Mouse (Mus musculus) embryonic fibroblast, embryonic 13.5 days (primary cell): ENCODE data around the gene Haus2. TPM values are rescaled to one million over a fixed set of nuclear protein-coding genes. Genes with fewer than 3 reads are reported as not detected.
"Not testable (repeated sequence)": the region's sequence is repeated elsewhere in the genome, so short reads cannot be mapped to it uniquely, and the experiment has no call there.

Source experiments
- H3K27ac ChIP-seq: 2 replicates; pipeline ENCODE4 v1.5.1; 2012; ENCODE audit warnings: low read length, control low read depth, inconsistent platforms; ENCODE audit not compliant: insufficient read depth
- H3K4me1 ChIP-seq: 2 replicates; pipeline ENCODE4 v1.6.1; 2011; ENCODE audit warnings: low read length; ENCODE audit not compliant: control insufficient read depth, insufficient read depth
- H3K4me3 ChIP-seq: 2 replicates; pipeline ENCODE4 v1.5.1; 2011; ENCODE audit warnings: mild to moderate bottlenecking, control low read depth, low read length; ENCODE audit not compliant: insufficient read depth
- CTCF ChIP-seq: IDR thresholded peaks from 2 replicates; pipeline ENCODE4 v1.5.1; 2011; ENCODE audit warnings: mild to moderate bottlenecking, control low read depth, low read length, moderate library complexity, borderline replicate concordance; ENCODE audit not compliant: insufficient read depth
- POLR2A ChIP-seq: IDR thresholded peaks from 2 replicates; pipeline ENCODE4 v1.6.1; 2011; ENCODE audit warnings: low read depth, mild to moderate bottlenecking, control low read depth, low read length, moderate library complexity
- polyA plus RNA-seq: library from polyadenylated mRNA; stranded (reverse); fragments of >200 nt; gene quantifications from 2 replicates; pipeline ENCODE4 v1.2.4, GENCODE M21; 2011; ENCODE audit warnings: low read depth; ENCODE audit not compliant: missing spikeins, insufficient read length

Haus2 gene
- polyA plus RNA-seq = 19.5 and 26.0 TPM in 2 replicates

- H3K4me3 ChIP-seq = peak within 1 kb of the TSS; percentile 78
- peaks cover 3% of the 10 kb centered on the region; the same call in 1 of the 2 replicates for H3K4me1 ChIP-seq
- peak within 1 kb of the TSS; percentile 35; the same call in 1 of the 2 replicates for H3K27ac ChIP-seq
- TF ChIP-seq POLR2A = 0 out of 2 replicates have a peak, but pooled peaks have one; percentile 88
- no peak for TF ChIP-seq CTCF
These were observed at the start of gene Haus2, which contains the start of gene Lrrc57 for GRCm38 (mm10) chr2:120608830-120609723. Gene Haus2, plus strand, starts transcription at chr2:120609383. Gene Lrrc57, minus strand, starts transcription at chr2:120609520.

- no peak overlapping the region for H3K27ac ChIP-seq
- peaks cover 5% of the 10 kb centered on the region; the same call in 1 of the 2 replicates for H3K4me1 ChIP-seq
- H3K4me3 ChIP-seq = no peak overlapping the region
- TF ChIP-seq CTCF (no peak), POLR2A (no peak)
These were observed 47.7 kb upstream of the Haus2 start for GRCm38 (mm10) chr2:120561524-120561923.

GRCm38 (mm10) chr2:120562859-120563234, 46.3 kb upstream of the Haus2 start:
- H3K27ac ChIP-seq = 0 out of 2 replicates have a peak overlapping the region, but pooled peaks have one; percentile 4
- H3K4me3 ChIP-seq = peak overlapping the region; percentile 97
- H3K4me1 ChIP-seq = peaks cover 5% of the 10 kb centered on the region; the same call in 1 of the 2 replicates
- TF ChIP-seq CTCF (no peak), POLR2A (no peak)

GRCm38 (mm10) chr2:120563235-120563990, 45.8 kb upstream of the Haus2 start, which contains the start of gene Zfp106:
Gene Zfp106, minus strand, starts transcription at chr2:120563843.
- Histone ChIP-seq H3K4me1 (peaks cover 5% of the 10 kb centered on the region; the same call in 1 of the 2 replicates), H3K27ac (peak within 1 kb of the TSS; percentile 12; the same call in 1 of the 2 replicates), H3K4me3 (peak within 1 kb of the TSS; percentile 97)
- TF ChIP-seq CTCF (no peak), POLR2A (peak; percentile 65)

- not testable (repeated sequence) for H3K4me1 ChIP-seq, H3K4me3 ChIP-seq, H3K27ac ChIP-seq
These were observed 44.5 kb upstream of the Haus2 start for GRCm38 (mm10) chr2:120564548-120565188.

GRCm38 (mm10) chr2:120565363-120565762, 43.8 kb upstream of the Haus2 start:
- no peak for TF ChIP-seq POLR2A
- TF ChIP-seq CTCF = no peak
- Histone ChIP-seq H3K27ac (no peak overlapping the region), H3K4me1 (peaks cover 5% of the 10 kb centered on the region; the same call in 1 of the 2 replicates), H3K4me3 (no peak overlapping the region)

- H3K4me1 ChIP-seq = no peaks in the 10 kb centered on the region
- TF ChIP-seq POLR2A = peak; percentile 83
- TF ChIP-seq CTCF = no peak
- peak within 1 kb of the TSS; percentile 69 for H3K4me3 ChIP-seq
- peak within 1 kb of the TSS; percentile 98 for H3K27ac ChIP-seq
These were observed 42.0 kb upstream of the Haus2 start, which contains the start of gene Snap23 for GRCm38 (mm10) chr2:120566886-120567797. Gene Snap23, plus strand, starts transcription at chr2:120567671.

- Histone ChIP-seq H3K4me1 (no peaks in the 10 kb centered on the region), H3K4me3 (peak overlapping the region; percentile 69), H3K27ac (peak overlapping the region; percentile 47)
- TF ChIP-seq CTCF = peak; percentile 24; the same call in 1 of the 2 replicates
- no peak for TF ChIP-seq POLR2A
These were observed 41.3 kb upstream of the Haus2 start for GRCm38 (mm10) chr2:120567798-120568320.
